ENCODE assay signal across 13 mouse cellular contexts in genomic region chr11:53813001-53813868, GRCm38 (mm10). TPM values are rescaled to one million over a fixed set of nuclear protein-coding genes. Genes with fewer than 3 reads are reported as not detected.
DNase-seq lines count a peak whose midpoint lies in the region; ATAC-seq and TF ChIP-seq lines count a peak whose summit lies in the region.
"Had no signal": no experiment of that assay in that cellular context is flagged by ENCODE, and none has a peak within 500 bp of the region (broad histone marks: within the 10 kb centered on the region; RNA-seq: fewer than 3 reads in every experiment).

No protein-coding gene starts in this region.

- no peak overlapping the region for H3K27ac ChIP-seq in liver, adult 2 months (replicated peaks; ENCODE audit: insufficient read depth, low read depth, low read length)
- 0 out of 2 replicates have a peak overlapping the region, but pooled peaks have one; percentile 34 for H3K27ac ChIP-seq in heart, postnatal 0 days (ENCODE audit: low read depth)
- no peak overlapping the region for H3K27ac ChIP-seq in limb, embryonic 10.5 days
- H3K27ac ChIP-seq: intestine, embryonic 15.5 days; liver, embryonic 13.5 days had no signal

- H3K36me3 ChIP-seq in liver, adult 2 months (ENCODE audit: control insufficient read depth, insufficient read depth, low read length) = no peaks in the 10 kb centered on the region
- no peaks in the 10 kb centered on the region for H3K36me3 ChIP-seq in heart, postnatal 0 days (replicated peaks; ENCODE audit: control insufficient read depth, insufficient read depth, low read length)
- H3K36me3 ChIP-seq in limb, embryonic 10.5 days = no peaks in the 10 kb centered on the region
- H3K36me3 ChIP-seq: intestine, embryonic 15.5 days; liver, embryonic 13.5 days had no signal

- H3K4me1 ChIP-seq in liver, adult 2 months (ENCODE audit: control insufficient read depth, insufficient read depth, low read length) = no peaks in the 10 kb centered on the region; the same call in 1 of the 2 replicates
- peaks cover 6% of the 10 kb centered on the region; the same call in 1 of the 2 replicates for H3K4me1 ChIP-seq in heart, postnatal 0 days (ENCODE audit: control insufficient read depth, insufficient read depth)
- H3K4me1 ChIP-seq in limb, embryonic 10.5 days = no peaks in the 10 kb centered on the region
- H3K4me1 ChIP-seq: liver, embryonic 13.5 days had no signal

- DNase-seq in liver, adult 2 months (ENCODE audit: extremely low read depth, low read depth, low spot score) = peak; percentile 36
- no peak for DNase-seq in liver
- DNase-seq in adrenal gland, postnatal 10 days = peak; percentile 82
- DNase-seq in heart, postnatal 0 days (ENCODE audit: low spot score) = no peak
- peak; percentile 30 to 60 for DNase-seq in kidney, postnatal 4 days
- no peak for DNase-seq in limb, embryonic 10.5 days (ENCODE audit: low spot score)
- DNase-seq: forebrain, postnatal 0 days; liver, embryonic 13.5 days had no signal

- ATAC-seq in heart, postnatal 0 days (ENCODE audit: insufficient read depth, low read depth) = no peak
- ATAC-seq in megakaryocyte-erythroid progenitor cell, adult 5-6 weeks (replicated peaks; ENCODE audit: low FRiP score, low TSS enrichment, poor library complexity, severe bottlenecking) = no peak
- ATAC-seq: forebrain, postnatal 0 days; intestine, embryonic 15.5 days had no signal

- H3K4me2 ChIP-seq in heart, postnatal 0 days (ENCODE audit: low read depth, low read length) = no peak overlapping the region
- H3K4me2 ChIP-seq: intestine, embryonic 15.5 days; liver, embryonic 13.5 days had no signal

- H3K4me3 ChIP-seq in liver, adult 2 months (ENCODE audit: insufficient read depth, low read depth, low read length) = no peak overlapping the region
- no peak overlapping the region for H3K4me3 ChIP-seq in heart, postnatal 0 days (ENCODE audit: low read depth, low read length)
- H3K4me3 ChIP-seq in limb, embryonic 10.5 days = no peak overlapping the region
- H3K4me3 ChIP-seq: intestine, embryonic 15.5 days; liver, embryonic 13.5 days; myocyte had no signal

- no peaks in the 10 kb centered on the region for H3K27me3 ChIP-seq in liver, adult 2 months (ENCODE audit: control insufficient read depth, insufficient read depth, low read length)
- no peaks in the 10 kb centered on the region for H3K27me3 ChIP-seq in heart, postnatal 0 days (ENCODE audit: control insufficient read depth, insufficient read depth, low read length)
- H3K27me3 ChIP-seq in limb, embryonic 10.5 days (ENCODE audit: low read depth, poor library complexity, severe bottlenecking) = no peaks in the 10 kb centered on the region
- H3K27me3 ChIP-seq: intestine, embryonic 15.5 days; liver, embryonic 13.5 days had no signal

- no peak for TF ChIP-seq POLR2A in liver, adult 2 months (IDR thresholded peaks at IDR 0.05; ENCODE audit: extremely low read depth, insufficient read depth, low read length)

- H3K79me2 ChIP-seq in liver, adult 2 months (ENCODE audit: control insufficient read depth, insufficient read depth, low read length) = no peaks in the 10 kb centered on the region

- 87% methylated on average over 16 of the region's 16 CpGs for WGBS in liver, adult 2 months
- WGBS in heart, postnatal 0 days = 71% methylated on average over 16 of the region's 16 CpGs
- 88% methylated on average over 16 of the region's 16 CpGs for WGBS in limb, embryonic 10.5 days

- no peak for TF ChIP-seq CTCF in liver, adult 2 months (IDR thresholded peaks at IDR 0.05; ENCODE audit: low read depth, low read length)
- no peak for TF ChIP-seq CTCF in heart, postnatal 0 days (IDR thresholded peaks at IDR 0.05; ENCODE audit: low read depth)

- H3K9ac ChIP-seq in liver, adult 2 months (ENCODE audit: low read depth, low read length) = no peak overlapping the region
- H3K9ac ChIP-seq in heart, postnatal 0 days (replicated peaks; ENCODE audit: low read depth, low read length) = no peak overlapping the region
- H3K9ac ChIP-seq: forebrain, postnatal 0 days; intestine, embryonic 15.5 days; liver, embryonic 13.5 days had no signal

- TF ChIP-seq EP300 in heart, postnatal 0 days (IDR thresholded peaks at IDR 0.05; ENCODE audit: low read depth) = no peak

- no peaks in the 10 kb centered on the region for H3K9me3 ChIP-seq in heart, postnatal 0 days (replicated peaks; ENCODE audit: control insufficient read depth, low read length)
- no peaks in the 10 kb centered on the region for H3K9me3 ChIP-seq in limb, embryonic 10.5 days (replicated peaks)
- H3K9me3 ChIP-seq: intestine, embryonic 15.5 days; liver, embryonic 13.5 days had no signal

RNA-seq across cellular contexts. Expression of gene Gm17334, which starts 40.2 kb away (rescaled TPM):
- total RNA-seq in liver, adult 2 months (2014; rRNA removed) = not detected in 2 replicates
- 0.16 TPM in 1 of 2 replicates, not detected in the other for polyA plus RNA-seq in liver, adult 2 months (2012; rRNA removed)
- total RNA-seq in adrenal gland, postnatal 10 days (2021) = 1 to 10 TPM in 1 of 2 experiments, not detected in 1; 1.2 TPM
- not detected in 2 replicates for total RNA-seq in heart, postnatal 0 days (2014; rRNA removed; ENCODE audit: low replicate concordance)
- not detected in 2 replicates for polyA plus RNA-seq in heart, postnatal 0 days (2015; fragmentation: Nextera tagmentation; extraction: Ambion mirVana)
- not detected in 2 replicates for total RNA-seq in megakaryocyte-erythroid progenitor cell, adult 5-6 weeks (2014; fragmentation: Nextera tagmentation)
- 0.89 TPM in 1 of 2 replicates, not detected in the other for total RNA-seq in megakaryocyte-erythroid progenitor cell, adult 5-6 weeks (2017)
- not detected in 2 replicates for polyA plus RNA-seq in limb, embryonic 10.5 days (2016; fragmentation: Nextera tagmentation; extraction: Ambion mirVana)
- total RNA-seq: megakaryocyte, adult 5-6 weeks had no signal
- polyA plus RNA-seq: forebrain, postnatal 0 days; liver, embryonic 13.5 days; testis, adult 2 months had no signal

RNA-seq across cellular contexts. Expression of gene Irf1, which starts 43.4 kb away (rescaled TPM):
- 37.5 and 44.2 TPM in 2 replicates for total RNA-seq in liver, adult 2 months (2014; rRNA removed)
- polyA plus RNA-seq in liver, adult 2 months (2012; rRNA removed) = 27.9 and 43.0 TPM in 2 replicates
- total RNA-seq in adrenal gland, postnatal 10 days (2021) = 10 to 100 TPM; 20.0 to 36.7 TPM
- total RNA-seq in heart, postnatal 0 days (2014; rRNA removed; ENCODE audit: low replicate concordance) = 4.6 and 9.1 TPM in 2 replicates
- 9.4 and 9.6 TPM in 2 replicates for polyA plus RNA-seq in heart, postnatal 0 days (2015; fragmentation: Nextera tagmentation; extraction: Ambion mirVana)
- 3.1 and 4.4 TPM in 2 replicates for total RNA-seq in megakaryocyte-erythroid progenitor cell, adult 5-6 weeks (2014; fragmentation: Nextera tagmentation)
- total RNA-seq in megakaryocyte-erythroid progenitor cell, adult 5-6 weeks (2017) = 39.2 and 50.6 TPM in 2 replicates
- 5.0 and 8.2 TPM in 2 replicates for polyA plus RNA-seq in limb, embryonic 10.5 days (2016; fragmentation: Nextera tagmentation; extraction: Ambion mirVana)

RNA-seq across cellular contexts. Expression of gene Gm12216, which starts 45.8 kb away (rescaled TPM):
- total RNA-seq in liver, adult 2 months (2014; rRNA removed) = 2.2 and 3.2 TPM in 2 replicates
- polyA plus RNA-seq in liver, adult 2 months (2012; rRNA removed) = 2.4 and 2.7 TPM in 2 replicates
- 1 to 10 TPM; 5.7 to 7.9 TPM for total RNA-seq in adrenal gland, postnatal 10 days (2021)
- not detected in 2 replicates for total RNA-seq in heart, postnatal 0 days (2014; rRNA removed; ENCODE audit: low replicate concordance)
- 1.2 and 1.6 TPM in 2 replicates for polyA plus RNA-seq in heart, postnatal 0 days (2015; fragmentation: Nextera tagmentation; extraction: Ambion mirVana)
- total RNA-seq in megakaryocyte-erythroid progenitor cell, adult 5-6 weeks (2014; fragmentation: Nextera tagmentation) = 5.5 and 12.6 TPM in 2 replicates
- total RNA-seq in megakaryocyte-erythroid progenitor cell, adult 5-6 weeks (2017) = 1.5 TPM in 1 of 2 replicates, not detected in the other
- polyA plus RNA-seq in limb, embryonic 10.5 days (2016; fragmentation: Nextera tagmentation; extraction: Ambion mirVana) = 0.41 TPM in 1 of 2 replicates, not detected in the other
- total RNA-seq: forebrain, postnatal 0 days had no signal

Comparison
In these comparisons a context has a peak if more than half of its experiments do, and no peak if none do; other contexts are left out.
1. DNase-seq: peak in liver, adult 2 months (single experiment), adrenal gland, postnatal 10 days (single experiment) and kidney, postnatal 4 days (2 of 2); none in liver (single experiment), heart, postnatal 0 days (single experiment) and limb, embryonic 10.5 days (single experiment).